Mouse (Mus musculus): ENCODE measurements around the gene Mc1r.
"Not testable (repeated sequence)": the region's sequence is repeated elsewhere in the genome, so short reads cannot be mapped to it uniquely, and the experiment has no call there.

Mc1r gene

DNA sequence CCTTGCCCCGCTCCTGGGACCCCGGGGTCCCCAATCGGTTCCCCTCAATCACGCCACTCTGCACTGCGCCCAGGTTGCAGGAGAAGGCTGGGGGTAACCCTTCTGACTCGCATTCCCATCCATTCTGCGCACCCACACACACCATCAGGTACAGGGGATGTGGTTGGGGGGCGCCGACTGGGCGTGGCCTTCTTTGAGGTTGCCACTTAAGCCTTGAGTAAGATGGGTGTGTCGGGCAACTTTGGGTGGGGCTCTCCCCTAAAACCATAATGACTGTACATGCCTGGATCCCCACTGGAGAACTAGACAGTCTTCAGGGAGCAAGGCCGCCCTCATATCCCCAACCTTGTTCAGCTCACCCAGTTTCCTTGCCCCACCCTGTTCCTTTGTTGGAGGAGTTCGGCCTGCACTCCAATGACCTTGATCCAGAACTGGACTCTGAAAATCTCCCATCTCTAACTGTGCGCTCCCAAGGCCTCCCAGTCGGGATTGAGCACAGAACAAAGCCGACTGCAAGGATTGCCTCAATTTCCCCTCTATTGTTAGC lies 4.9 kb downstream of the Mc1r start:
- DNase-seq (ENCODE audit: low spot score), result no peak

DNA sequence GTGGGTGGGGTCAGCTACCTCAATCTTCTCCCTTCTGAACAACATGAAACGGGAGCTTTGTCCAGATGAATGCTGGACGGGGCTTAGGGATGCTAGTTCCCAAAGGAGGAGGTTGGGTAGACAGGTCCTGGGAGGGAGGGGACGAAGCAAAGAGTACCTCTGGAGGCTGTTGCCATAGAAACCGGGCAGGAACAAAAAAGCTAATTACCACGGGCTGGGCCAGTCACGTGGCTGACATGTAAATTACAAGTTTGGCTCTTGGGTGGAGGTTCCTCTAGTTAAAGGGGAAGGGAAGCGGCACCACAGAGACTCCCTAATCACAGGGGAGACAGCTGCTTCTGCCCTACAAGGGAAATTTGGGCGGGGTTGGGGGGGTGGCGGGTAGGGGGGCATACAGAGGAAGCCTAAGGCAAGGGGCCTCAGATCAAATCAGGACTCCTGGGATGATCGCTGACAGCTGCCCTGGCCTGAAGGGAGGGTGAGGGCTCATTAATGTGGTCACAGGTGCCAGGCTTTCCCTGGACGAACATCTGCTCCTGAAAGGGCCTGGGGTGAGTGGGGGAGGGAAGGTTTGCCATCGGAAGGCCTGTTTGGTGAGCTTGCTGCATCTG lies 5.8 kb downstream of the Mc1r start:
- DNase-seq (ENCODE audit: low spot score), result peak; percentile 82

DNA sequence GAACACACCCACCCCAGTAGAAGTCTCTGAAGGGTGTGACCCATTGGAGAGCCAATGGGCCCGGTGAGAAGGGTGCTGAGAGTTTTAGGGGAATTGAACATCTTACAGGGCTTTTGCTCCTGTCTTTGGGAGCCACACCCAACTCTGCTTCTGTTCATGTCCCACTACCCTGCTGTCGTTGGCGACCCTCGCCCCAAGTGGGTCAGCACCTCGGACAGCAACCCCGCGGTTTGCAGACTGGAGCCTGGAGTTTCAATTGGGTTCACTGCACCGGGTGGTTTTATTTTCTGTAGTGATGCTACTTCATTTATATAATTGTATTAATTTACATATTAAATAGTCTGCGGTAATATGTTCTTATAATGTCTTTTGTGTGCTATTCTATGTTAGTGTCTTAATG lies 7.3 kb downstream of the Mc1r start:
- DNase-seq (ENCODE audit: low spot score), result peak; percentile 56

DNA sequence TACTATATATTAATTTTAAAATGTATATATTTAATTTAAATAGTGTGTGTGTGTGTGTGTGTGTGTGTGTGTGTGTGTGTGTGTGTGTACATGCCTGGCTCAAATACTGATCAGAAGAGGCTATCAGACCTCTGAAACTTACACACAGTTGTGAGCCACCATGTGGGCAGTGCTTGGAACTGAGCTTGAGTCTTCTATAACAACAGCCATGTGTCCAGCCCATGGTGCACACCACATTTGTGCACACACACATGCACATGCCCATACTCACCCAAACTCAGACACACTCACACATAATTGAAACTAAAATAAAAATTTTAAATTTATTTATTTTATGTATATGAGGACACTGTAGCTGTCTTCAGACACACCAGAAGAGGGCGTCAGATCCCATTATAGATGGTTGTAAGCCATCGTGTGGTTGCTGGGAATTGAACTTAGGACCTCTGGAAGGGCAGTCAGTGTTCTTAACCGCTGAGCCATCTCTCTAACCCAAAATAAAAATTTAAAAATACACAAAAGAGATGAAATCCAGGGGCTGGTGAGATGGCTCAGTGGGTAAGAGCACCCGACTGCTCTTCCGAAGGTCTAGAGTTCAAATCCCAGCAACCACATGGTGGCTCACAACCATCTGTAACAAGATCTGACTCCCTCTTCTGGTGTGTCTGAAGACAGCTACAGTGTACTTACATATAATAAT lies 8.2 kb downstream of the Mc1r start:
- not testable (repeated sequence) for DNase-seq (ENCODE audit: low spot score)

DNA sequence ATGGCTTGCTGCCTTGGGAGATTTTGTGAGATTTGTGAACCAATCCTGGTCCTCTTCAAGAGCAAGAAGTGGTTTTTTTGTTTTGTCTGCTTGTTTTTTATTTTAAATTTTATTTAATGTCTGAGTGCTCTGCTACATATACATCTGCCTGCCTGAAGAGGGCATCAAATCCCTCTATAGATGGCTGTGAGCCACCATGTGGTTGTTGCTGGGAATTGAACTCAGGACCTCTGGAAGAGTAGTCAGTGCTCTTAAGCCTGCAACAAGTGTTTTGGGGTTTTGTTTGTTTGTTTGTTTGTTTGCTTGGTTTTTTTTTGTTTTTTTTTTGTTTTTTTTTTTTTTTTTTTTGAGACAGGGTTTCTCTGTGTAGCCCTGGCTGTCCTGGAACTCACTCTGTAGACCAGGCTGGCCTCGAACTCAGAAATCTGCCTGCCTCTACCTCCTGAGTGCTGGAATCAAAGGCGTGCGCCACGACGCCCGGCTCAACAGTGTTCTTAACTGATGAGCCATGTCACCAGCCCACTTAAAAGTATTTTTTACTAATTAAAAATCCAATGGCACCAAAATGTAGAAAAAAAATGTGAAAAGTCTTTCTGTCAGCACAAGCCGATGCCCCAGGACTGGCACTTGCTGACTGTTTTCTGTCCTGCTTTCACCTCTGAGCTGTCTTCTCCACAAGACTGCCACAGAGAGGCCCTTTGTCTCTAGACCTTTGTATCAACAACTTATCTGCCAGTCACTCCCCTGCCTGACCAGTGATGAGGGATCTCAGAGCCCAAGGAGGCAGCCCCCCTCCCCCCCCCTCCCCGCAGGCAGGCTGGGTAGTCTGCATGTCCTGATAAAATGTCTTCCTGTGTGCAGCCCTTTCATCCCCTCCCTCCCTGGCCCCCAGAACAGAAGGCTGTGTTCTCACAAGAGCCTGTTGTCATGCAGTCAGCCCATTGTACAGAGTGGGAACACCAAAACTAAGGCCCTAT lies 9.3 kb downstream of the Mc1r start:
- DNase-seq (ENCODE audit: low spot score), result peak; percentile 55

DNA sequence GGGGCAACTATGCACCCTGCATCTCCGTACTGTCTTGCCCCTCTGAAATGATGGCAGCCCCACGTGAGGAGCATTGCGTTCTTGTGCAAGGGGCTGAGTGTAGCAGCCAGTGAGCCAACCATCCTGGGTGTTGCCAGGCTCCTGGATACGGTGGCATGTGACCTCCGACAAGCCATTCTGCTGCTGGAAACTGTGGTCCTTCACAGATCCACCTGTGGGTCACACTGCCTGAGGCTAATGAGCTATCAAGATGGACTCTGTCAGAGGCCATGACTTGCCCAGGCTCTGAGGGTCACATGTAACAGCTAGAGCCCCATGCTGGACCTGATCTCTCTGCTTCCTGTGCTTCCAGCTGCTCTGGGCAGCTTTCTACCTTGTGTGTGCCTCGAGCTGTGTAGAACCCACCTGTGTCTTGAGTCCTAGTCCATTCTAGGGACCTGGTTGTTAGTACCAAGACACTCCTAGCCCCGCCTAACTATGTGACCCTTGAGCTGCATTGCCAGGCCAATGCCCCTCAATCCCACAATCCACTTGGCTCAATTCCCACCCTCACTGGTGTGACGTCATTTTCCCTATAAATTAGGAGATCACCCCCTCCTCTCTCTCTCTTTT lies 10.1 kb downstream of the Mc1r start:
- no peak for DNase-seq (ENCODE audit: low spot score)

DNA sequence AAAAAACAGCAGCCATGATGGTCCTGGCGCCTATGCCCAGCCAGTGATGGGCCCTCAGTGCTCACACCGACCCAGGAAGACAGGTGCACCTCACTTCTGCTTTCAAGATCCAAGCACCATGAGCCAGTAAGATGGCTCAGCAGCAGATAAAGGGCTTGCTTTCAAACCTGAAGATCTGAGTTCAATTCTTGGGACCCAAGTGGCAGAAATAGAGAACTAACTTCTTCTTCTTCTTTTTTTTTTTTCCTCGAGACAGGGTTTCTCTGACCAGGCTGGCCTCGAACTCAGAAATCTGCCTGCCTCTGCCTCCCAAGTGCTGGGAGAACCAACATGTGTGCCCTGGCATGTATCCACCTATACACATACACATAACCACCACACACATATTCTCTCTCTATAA lies 12.8 kb downstream of the Mc1r start:
- no peak for DNase-seq (ENCODE audit: low spot score)

DNA sequence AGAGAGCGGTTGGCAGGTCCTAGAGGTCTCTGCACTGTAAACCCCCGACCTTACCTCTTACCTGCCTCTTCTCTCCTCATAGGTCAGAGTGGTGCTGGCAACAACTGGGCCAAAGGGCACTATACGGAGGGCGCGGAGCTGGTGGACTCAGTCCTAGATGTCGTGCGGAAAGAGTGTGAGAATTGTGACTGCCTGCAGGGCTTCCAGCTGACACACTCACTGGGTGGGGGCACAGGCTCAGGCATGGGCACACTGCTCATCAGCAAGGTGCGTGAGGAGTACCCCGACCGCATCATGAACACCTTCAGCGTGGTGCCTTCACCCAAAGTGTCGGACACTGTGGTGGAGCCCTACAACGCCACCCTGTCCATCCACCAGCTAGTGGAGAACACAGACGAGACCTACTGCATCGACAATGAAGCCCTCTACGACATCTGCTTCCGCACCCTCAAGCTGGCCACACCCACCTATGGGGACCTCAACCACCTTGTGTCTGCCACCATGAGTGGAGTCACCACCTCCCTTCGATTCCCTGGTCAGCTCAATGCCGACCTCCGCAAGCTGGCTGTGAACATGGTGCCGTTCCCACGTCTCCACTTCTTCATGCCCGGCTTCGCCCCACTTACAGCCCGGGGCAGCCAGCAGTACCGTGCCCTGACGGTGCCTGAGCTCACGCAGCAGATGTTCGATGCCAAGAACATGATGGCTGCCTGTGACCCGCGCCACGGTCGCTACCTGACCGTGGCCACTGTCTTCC lies 13.8 kb downstream of the Mc1r start:
- DNase-seq (ENCODE audit: low spot score), result no peak

DNA sequence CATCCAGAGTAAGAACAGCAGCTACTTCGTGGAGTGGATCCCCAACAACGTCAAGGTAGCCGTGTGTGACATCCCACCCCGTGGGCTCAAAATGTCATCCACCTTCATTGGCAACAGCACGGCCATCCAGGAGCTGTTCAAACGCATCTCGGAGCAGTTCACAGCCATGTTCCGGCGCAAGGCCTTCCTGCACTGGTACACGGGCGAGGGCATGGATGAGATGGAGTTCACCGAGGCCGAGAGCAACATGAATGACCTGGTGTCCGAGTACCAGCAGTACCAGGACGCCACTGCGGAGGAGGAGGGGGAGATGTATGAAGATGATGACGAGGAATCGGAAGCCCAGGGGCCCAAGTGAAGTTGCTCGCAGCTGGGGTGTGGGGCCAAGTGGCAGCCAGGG lies 14.4 kb downstream of the Mc1r start:
- DNase-seq (ENCODE audit: low spot score), result no peak

DNA sequence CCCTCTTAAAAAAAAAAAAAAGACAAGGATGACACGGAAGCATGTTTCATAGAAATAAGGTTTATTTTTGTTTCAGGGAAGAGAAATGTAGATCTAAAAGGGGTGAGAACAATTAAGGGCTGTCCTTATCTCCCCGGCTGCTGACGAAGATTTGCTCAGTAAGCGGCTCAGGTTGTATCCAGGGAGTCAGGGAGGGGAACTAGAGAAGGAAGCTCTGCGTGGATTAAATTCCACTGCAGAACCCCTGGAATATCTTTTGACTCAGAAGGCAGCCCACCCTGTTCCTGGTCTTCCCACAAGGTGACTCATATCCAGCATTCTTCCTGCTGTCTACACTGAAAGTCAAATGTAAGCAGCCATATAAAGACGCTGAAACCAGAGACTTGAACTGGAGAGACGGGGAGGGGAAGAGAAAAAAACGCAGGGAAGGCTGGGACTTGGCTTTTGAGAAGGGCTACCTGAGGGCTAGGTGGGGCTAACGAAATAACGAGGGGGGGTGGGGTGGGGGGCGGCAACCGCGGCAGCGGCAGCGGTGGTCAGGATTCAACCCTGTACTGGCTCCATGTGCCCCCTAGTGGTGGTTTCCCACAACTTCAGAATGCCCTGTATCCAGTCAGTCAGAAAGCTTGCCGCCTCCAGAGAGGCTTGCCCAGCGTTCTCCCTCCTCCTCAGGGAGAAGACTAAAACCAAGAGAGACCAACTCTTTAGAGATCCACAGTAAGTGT lies 15.3 kb downstream of the Mc1r start:
- peak; percentile 95 for DNase-seq (ENCODE audit: low spot score)

DNA sequence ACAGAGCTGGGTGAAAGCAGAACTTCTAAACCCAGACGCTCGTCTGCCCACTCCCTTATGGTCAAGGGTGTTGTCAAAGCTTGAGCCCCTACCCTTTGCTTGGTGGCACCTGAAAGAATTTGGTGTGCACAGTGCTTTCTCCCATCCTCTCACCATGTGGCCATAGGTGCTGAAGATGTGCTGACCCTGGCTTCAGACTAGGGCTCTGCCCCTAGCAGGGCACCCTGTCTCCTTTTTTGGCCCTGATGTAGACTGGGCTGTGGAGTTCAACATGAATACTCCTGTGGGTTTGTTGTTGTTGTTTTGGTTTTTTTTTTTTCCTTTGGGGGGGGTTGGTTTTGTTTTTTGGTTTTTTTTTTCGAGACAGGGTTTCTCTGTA lies 15.9 kb downstream of the Mc1r start:
- DNase-seq (ENCODE audit: low spot score), result no peak

DNA sequence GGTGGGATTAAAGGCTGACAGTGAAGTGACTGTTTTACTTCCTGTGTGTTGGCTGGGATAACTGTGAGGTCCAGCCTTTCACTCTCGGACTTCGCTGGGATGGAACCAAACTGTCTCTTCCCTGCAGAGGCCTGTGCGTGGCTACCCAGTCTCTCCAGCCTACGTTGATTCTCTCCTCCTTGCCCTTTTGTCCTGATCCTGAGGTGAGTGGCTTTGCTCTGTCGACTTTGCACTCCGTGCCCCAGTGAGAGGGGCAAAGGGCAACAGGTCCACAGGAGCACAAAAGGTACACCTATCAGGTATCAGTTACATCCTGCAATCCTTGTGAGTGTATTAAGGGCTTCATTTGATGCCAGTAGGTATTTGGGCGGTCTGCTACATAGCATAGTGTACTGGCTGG lies 16.5 kb downstream of the Mc1r start, which contains the start of gene Def8:
Def8 (plus strand) TSS at position 87 of the 400 bp plus-strand sequence.
- DNase-seq (ENCODE audit: low spot score), result no peak

DNA sequence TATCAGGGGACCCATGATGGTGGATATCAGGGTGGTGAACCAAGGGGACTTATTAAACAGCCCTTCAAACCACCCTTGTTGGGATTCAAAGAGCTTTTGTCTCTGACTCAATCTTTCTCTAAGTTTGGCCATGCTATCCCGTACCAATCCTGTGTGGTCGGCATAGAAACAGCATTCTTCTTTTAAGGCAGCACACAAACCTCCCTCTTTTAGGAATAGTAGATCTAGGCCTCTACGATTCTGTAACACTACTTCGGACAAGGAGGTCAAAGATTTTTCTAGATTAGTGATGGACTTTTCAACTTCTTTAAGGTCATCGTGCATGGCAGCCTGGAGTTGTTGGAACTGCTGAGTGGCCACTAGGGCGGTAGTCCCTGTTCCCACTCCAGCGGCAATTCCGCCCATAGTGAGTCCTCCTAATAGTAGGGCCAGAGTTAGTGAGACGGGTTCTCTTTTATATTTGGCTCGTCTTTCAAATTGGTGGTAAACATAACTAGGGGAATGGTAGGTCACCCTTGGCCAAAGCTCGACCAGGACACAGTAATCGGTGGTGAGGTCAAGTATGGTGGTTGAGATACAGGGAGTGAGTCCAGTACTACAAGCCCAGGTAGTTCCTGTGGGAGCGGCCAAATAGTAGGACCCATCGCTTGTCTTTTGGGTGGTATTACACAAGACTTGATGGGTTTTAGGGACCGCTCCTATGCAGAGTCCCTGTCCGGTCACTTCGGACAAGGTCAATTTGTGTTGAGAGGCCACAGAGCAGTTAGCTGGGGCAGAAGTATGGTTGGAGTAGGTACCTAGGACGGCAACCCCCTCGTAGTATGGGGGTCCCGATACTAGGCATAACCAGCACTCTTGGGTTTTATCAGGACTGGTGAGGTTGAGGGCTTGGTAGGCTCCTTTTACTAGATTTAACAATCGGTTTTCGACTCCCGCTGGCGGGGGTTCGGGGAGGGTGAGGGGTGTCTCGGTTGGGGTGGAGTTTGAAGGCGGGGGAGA lies 19.9 kb downstream of the Mc1r start:
- DNase-seq (ENCODE audit: low spot score), result no peak

DNA sequence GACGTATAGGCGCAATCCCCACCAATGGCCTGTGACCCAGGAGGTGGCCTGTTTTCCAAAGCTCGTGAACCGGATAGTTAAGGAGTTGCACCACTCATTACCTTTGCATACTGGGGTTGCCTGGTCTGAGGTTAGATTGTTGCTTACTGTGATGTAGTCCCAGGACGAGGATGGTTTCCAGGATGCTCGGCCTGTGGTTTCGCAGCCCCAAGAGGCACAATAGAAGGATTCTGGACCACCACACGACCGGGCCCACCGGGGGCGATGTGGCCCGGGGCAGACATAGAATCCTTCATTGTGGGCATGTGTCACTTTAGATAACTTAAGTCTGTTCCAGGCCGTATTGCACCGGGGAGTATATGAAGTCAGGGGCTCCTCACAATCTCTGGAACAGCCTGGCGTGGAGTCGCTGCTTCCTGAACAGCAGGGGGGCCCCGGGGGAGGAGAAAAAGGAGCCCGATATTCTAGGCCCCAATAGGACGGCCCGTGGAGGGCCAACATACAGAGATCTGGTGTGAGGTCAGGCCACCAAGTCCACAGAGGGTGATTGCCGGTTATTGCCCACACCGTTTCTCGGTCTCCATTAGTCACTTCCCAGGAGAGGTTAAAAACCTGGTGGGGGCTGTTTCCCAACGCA lies 20.9 kb downstream of the Mc1r start:
- DNase-seq (ENCODE audit: low spot score), result no peak

DNA sequence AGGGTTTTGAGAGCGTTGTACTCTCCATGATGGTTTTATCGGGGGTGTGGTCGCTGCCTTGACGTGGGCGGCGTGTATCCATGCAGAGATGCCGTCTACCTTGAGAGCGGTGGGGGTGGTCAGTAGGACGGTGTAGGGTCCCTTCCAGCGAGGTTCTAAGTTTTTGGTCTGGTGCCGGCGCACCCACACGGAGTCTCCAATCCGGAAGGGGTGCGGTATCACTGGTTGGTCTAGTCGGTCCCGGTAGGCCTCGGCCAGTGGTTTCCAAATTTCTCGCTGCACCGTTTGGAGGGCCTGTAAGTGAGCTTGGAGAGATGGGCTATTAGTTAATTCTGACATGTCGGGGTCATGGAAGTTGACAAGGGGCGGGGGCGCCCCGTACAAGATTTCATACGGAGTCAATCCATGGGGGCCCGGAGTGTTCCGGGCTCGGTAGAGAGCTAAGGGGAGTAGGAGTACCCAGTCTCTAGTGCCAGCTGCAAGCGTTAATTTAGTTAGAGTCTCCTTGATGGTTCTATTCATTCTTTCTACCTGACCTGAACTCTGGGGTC lies 21.5 kb downstream of the Mc1r start:
- DNase-seq (ENCODE audit: low spot score), result no peak

DNA sequence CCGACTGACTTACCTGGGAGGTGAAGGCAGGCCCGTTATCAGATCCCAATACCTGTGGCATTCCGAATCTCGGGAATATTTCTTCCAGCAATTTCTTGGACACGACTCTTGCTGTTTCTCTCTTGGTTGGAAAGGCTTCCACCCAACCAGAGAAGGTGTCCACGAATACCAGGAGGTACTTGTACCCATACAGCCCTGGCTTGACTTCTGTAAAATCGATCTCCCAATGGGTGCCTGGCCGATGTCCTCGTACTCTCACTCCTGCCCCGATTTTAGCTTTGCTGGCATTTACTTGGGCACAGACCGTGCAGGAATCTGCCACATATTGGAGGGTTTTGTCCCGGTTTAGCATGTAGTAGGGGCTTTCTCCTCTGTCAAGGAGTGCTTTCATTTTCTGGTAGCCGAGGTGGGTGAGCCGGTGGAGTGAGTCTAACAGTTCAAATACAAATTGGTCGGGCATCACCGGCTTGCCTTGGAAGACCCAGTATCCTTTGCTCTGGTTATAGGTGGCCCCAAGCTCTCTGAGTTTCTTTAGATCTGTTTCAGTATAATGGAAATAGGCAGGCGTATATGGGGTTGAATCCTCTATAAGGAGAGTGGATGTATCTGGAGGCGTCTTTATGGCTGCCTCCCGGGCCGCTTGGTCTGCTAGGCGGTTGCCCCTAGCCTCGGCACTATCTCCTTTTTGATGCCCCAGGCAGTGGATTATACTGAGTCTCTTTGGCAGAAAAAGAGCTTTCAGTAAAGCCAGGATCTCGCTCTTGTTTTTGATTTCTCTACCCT lies 22.2 kb downstream of the Mc1r start:
- no peak for DNase-seq (ENCODE audit: low spot score)

DNA sequence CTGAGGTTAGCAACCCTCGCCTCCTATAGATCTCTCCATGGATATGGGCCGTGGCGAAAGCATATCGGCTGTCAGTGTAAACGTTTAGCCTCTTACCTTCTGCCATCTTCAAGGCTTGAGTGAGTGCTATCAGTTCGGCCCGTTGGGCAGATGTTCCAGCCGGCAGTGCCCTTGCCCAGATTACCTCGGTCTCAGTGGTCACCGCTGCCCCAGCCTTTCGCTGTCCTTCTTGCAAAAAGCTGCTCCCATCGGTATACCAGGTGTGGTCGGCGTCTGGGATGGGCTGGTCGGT lies 22.8 kb downstream of the Mc1r start:
- not testable (repeated sequence) for DNase-seq (ENCODE audit: low spot score)

DNA sequence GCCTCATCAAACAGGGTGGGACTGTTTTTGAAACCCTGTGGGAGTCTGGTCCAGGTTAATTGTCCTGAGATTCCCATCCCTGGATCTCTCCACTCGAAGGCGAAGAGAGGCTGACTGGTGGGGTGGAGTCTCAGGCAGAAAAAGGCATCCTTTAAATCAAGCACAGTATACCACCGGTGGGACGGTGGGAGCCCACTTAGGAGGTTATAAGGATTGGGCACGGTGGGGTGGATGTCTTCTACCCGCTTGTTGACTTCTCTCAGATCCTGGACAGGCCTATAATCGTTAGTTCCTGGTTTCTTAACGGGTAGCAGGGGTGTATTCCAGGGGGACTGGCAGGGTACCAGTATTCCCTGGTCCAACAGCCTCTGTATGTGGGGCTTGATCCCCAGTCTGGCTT lies 24.0 kb downstream of the Mc1r start:
- DNase-seq (ENCODE audit: low spot score), result not testable (repeated sequence)

Measured in retina, embryonic 14.5 days (tissue).